Mouse (Mus musculus): ENCODE data around the gene Tbpl2. TPM values are rescaled to one million over a fixed set of nuclear protein-coding genes. Genes with fewer than 3 reads are reported as not detected.

The Tbpl2 gene
- not detected in 2 replicates for polyA plus RNA-seq (2015; fragmentation: Nextera tagmentation; extraction: Ambion mirVana)

DNA sequence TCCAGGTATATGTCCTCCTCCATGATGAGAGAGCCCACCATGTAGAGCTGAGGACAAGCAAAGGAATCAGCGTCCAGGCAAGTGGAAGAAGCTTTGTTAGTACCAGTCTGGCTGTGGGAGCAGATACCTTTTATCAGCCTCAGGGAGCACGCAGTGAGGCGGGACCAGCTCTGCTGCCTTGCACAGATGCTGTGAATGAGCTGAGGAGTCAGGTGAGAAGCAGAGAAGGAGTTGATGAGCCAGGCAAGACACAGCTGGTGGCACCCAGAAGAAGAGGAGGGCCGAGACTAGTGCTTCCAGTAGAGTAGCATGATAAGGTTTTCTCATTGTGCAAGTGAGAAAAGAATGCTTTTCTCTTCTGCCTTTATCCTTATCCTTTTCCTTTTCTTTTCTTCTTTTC is at the start of gene Tbpl2:
TSS of gene Tbpl2 (minus strand) at position 101 of the 400 bp plus-strand sequence.
- no peaks in the 10 kb centered on the region for H3K27me3 ChIP-seq
- H3K27ac ChIP-seq = no peak within 1 kb of the TSS
- H3K9me3 ChIP-seq = no peaks in the 10 kb centered on the region
- ATAC-seq (ENCODE audit: low FRiP score) = no peak
- WGBS = 83% methylated on average over 4 of the region's 4 CpGs
- no peaks in the 10 kb centered on the region for H3K4me1 ChIP-seq (replicated peaks)
- no peak within 1 kb of the TSS for H3K4me2 ChIP-seq
- no peak within 1 kb of the TSS for H3K9ac ChIP-seq
- no peak within 1 kb of the TSS for H3K4me3 ChIP-seq
- H3K36me3 ChIP-seq = no peaks in the 10 kb centered on the region

DNA sequence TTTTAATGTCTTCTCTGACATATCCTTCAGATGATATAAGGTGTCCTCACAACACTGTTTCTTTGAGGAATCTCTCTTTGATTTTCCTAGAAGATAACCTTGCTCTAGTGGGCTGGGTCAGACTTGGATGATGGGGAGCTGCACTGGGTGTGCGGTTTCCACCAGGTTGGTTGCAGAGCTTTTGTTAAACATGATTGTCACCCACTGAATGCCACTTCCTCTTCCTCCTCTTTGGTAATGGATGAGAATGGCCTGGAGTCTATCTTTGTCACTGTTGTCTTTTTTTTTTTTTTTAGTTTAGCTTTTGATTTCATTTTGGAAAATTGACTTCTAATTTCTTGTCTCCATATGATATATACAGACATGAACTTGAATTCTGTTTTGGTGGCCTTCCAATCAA is 38.0 kb upstream of the Tbpl2 start:
- 83% methylated on average over 1 of the region's 1 CpGs for WGBS
- Histone ChIP-seq H3K4me1 (replicated peaks) (no peaks in the 10 kb centered on the region), H3K36me3 (no peaks in the 10 kb centered on the region), H3K4me2 (no peak overlapping the region), H3K27ac (no peak overlapping the region), H3K9me3 (no peaks in the 10 kb centered on the region), H3K27me3 (no peaks in the 10 kb centered on the region), H3K9ac (no peak overlapping the region), H3K4me3 (no peak overlapping the region)
- no peak for ATAC-seq (ENCODE audit: low FRiP score)

DNA sequence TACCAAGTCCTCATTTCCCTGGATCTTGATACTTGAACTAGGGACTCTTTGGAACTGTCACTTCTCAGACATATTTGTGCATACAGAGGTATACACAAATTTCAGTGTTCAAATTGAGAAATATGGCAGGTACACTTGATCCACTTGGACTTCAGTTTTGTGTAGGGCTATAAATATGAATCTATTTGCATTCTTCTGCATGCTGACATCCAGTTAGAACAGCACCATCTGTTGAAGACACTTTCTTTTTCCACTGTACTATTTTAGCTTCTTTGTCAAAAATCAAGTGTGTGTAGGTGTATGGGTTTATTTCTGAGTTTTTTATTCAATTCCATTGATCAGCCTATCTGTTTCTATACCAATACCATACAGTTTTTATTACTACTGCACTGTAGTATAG is 12.7 kb upstream of the Tbpl2 start:
- H3K4me1 ChIP-seq (replicated peaks) = no peaks in the 10 kb centered on the region
- no peaks in the 10 kb centered on the region for H3K9me3 ChIP-seq
- no peak overlapping the region for H3K4me3 ChIP-seq
- no peak overlapping the region for H3K9ac ChIP-seq
- no peak overlapping the region for H3K27ac ChIP-seq
- ATAC-seq (ENCODE audit: low FRiP score) = no peak
- no peak overlapping the region for H3K4me2 ChIP-seq
- H3K36me3 ChIP-seq = no peaks in the 10 kb centered on the region
- H3K27me3 ChIP-seq = no peaks in the 10 kb centered on the region

DNA sequence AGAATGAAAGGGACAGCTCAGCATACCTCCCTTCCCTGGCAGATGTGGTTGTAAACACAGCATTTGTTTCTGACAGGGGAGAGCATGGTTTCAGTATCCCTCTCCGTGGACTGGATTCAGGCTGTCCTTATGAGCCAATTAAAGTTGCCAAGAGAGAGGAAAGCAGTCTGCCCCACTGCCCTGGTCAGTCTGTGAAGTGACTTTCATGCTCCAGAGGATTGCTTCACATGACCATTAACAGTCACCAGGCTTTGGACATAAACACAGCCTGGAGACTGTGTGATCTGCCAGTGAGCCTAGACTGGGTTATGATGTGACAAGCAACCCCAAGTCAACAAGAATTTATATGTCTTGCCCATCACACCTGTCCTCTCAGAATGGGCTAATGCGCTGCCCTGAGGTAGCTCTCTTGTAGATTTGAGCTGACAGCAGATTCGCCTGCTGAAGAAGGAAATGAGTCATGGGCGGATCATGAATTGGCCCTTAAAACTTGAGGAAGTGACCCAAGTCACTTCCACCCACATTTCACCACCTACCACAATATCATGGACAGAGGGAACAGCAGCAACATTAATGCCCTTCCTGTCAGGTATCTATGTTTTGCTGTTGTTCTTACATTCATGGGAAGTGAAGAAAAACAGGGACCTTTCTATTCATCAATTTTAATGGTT is 7.4 kb upstream of the Tbpl2 start:
- Histone ChIP-seq H3K36me3 (no peaks in the 10 kb centered on the region), H3K4me2 (no peak overlapping the region), H3K9ac (no peak overlapping the region), H3K9me3 (no peaks in the 10 kb centered on the region), H3K4me1 (replicated peaks) (no peaks in the 10 kb centered on the region), H3K27ac (no peak overlapping the region), H3K27me3 (no peaks in the 10 kb centered on the region), H3K4me3 (no peak overlapping the region)
- whole genome bisulfite sequencing = 88% methylated on average over 4 of the region's 4 CpGs
- ATAC-seq (ENCODE audit: low FRiP score) = no peak

DNA sequence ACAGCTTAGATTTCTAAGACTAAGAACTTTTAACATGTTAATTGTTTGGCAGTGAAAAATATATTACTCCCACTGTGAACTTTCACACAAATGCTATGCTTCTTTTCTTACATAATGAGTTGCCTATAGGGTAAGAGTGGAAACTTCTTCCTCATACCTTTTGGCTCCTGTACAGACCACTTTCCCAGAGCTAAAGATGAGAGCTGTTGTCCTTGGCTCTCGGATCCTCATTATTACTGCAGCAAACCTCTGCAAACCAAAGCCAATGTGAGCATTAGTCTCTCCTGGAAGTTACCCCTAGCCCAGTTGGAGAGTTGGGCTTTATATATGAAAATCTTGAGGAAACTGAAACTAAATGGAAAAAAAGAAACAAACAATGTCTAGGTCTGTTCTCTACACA is 5.5 kb downstream of the Tbpl2 start:
- WGBS = 92% methylated on average over 1 of the region's 1 CpGs
- no peaks in the 10 kb centered on the region for H3K36me3 ChIP-seq
- H3K4me2 ChIP-seq = no peak overlapping the region
- no peaks in the 10 kb centered on the region for H3K4me1 ChIP-seq (replicated peaks)
- no peak overlapping the region for H3K9ac ChIP-seq
- ATAC-seq (ENCODE audit: low FRiP score) = no peak
- H3K4me3 ChIP-seq = no peak overlapping the region
- H3K27me3 ChIP-seq = no peaks in the 10 kb centered on the region
- H3K9me3 ChIP-seq = no peaks in the 10 kb centered on the region
- no peak overlapping the region for H3K27ac ChIP-seq

DNA sequence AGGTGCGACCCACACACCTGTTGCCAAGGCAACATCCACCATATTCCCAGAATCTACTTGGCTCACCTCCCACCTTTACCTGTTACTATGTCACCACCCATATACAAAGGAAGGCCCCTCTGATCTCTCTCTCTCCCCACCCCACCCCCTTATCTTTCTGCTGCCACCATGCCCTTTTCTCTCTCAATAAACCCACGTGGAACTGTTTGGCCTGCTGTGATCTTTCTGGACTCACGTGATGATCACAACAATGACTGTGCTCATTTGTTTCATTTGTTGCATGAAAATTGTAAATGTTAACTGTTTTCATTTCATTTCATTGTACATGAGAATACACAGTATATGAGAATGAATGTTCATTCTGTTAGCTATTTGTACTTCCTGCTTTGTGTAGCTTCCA is 45.9 kb downstream of the Tbpl2 start:
- WGBS = 83% methylated on average over 3 of the region's 3 CpGs

DNA sequence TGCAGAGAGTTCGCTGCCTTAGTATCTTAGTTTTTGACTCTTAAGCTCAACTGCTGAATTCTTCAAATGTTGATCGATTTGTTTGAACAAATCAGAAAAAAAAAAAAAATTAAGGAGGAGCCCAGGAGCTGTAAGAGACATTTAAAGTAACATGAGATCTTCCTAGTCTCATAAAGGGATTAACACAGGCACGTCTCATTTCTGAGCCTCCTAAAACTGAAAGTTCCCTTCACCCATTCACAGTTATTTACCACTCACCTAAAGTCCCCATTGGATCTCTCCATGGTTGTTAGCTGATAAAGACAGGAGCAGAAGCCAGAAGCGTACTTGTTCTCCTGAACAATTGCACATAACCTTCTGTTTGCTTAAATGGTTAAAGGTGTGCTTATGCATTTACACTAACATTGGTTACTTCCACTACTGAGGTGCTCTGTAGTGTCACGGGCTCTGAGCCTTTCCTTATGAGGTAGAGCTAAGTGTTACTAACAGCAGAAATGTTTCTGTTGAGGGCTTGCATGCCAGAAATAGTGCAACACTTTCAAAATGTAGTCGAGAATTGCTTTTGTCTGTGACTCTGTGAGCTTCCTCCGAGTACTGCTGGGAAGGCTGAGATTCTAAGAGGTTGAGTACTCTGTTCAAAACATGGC is 46.9 kb downstream of the Tbpl2 start, which contains the start of gene Hnmt:
TSS of gene Hnmt (minus strand) at position 51 of the 647 bp plus-strand sequence.
- H3K4me2 ChIP-seq = peak within 1 kb of the TSS; percentile 58
- H3K36me3 ChIP-seq = no peaks in the 10 kb centered on the region
- peak within 1 kb of the TSS; percentile 43 for H3K4me3 ChIP-seq
- H3K4me1 ChIP-seq (replicated peaks) = peaks cover 10% of the 10 kb centered on the region
- H3K9ac ChIP-seq = peak within 1 kb of the TSS; percentile 63
- H3K9me3 ChIP-seq = no peaks in the 10 kb centered on the region
- 56% methylated on average over 7 of the region's 7 CpGs for WGBS
- no peak for ATAC-seq (ENCODE audit: low FRiP score)
- H3K27ac ChIP-seq = peak within 1 kb of the TSS; percentile 73
- H3K27me3 ChIP-seq = no peaks in the 10 kb centered on the region

More for the DNA sequence above, 45.9 kb downstream of the Tbpl2 start:
- ATAC-seq (ENCODE audit: low FRiP score) = no peak
- Histone ChIP-seq H3K4me1 (replicated peaks) (peaks cover 10% of the 10 kb centered on the region), H3K4me2 (no peak overlapping the region), H3K9ac (no peak overlapping the region), H3K27ac (no peak overlapping the region), H3K36me3 (no peaks in the 10 kb centered on the region), H3K4me3 (no peak overlapping the region), H3K27me3 (no peaks in the 10 kb centered on the region), H3K9me3 (no peaks in the 10 kb centered on the region)

DNA sequence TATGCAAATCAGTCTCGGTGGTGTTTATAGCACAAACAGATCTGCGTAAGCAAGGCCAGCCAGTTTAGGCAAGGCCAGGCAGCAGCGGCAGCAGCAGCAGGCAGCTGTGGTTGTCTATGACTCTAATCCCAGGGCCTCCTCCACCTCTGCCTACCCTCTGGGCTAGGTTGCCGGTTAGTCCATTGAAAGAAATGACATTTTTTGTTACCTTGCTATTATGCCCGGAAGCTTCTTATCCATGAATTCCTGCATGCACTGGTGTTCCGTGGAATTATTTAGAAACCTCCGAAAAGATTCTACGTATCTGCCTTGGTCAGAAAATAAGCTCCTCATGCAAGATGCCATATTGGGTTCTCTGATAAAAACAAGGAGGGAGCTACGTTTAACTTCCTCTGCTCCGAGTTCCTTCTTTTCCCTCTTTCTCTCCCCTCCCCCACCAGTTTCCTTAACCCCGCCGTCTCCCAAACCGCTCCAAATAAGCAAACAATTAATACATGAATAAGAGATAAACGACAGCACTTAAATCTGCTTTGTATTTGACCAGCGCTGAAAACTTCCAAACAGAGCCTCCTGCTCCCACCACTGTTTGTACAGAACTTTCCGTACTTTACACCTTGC is 47.8 kb downstream of the Tbpl2 start:
- peak overlapping the region; percentile 63 for H3K9ac ChIP-seq
- ATAC-seq (ENCODE audit: low FRiP score) = peak; percentile 93
- H3K9me3 ChIP-seq = no peaks in the 10 kb centered on the region
- H3K4me2 ChIP-seq = peak overlapping the region; percentile 58
- no peaks in the 10 kb centered on the region for H3K36me3 ChIP-seq
- H3K4me1 ChIP-seq (replicated peaks) = peaks cover 10% of the 10 kb centered on the region
- H3K27ac ChIP-seq = peak overlapping the region; percentile 73
- 10% methylated on average over 16 of the region's 16 CpGs for WGBS
- peak overlapping the region; percentile 43 for H3K4me3 ChIP-seq
- no peaks in the 10 kb centered on the region for H3K27me3 ChIP-seq

DNA sequence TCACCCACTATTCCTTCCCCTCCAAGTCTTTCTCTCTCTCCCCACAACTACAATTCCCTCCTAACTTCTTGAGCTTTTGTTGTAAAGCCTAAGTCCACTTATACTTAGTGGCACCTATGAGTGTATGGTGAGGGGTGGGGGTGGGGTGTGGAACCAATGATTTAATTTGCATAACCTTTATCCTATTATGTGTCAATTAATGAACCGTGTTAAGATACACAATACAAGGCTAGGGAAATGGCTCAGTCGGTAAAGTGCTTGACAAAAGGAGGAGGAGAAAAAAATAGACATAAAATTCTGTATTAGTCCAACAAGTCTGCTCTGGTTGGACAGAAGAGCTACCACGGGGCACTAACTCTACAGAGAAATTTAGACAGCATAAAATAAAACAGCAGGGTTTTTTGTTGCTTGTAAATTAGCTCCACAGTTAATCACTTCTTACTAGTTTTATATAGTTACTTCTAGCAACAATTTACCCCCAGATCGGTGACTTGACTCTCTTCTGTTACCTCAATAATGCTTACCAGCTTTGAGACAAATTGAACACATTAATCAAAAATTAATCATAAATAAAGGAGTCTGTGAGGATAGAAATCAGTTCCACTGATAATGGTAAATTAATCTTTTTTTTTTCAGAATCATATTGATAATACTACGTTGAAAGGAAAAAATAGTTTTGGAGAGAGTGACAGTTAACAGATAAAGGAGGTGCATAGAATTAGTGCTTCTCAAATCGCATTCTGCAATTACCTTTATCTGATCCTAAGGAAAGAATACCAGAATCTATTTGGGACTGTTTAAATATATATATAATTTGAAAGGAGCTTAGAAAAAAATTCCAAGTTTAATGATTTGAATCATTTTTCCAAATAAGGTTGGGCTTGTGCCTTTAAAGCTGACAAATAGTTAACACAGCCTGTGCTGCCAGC is 48.6 kb downstream of the Tbpl2 start:
- H3K9me3 ChIP-seq = no peaks in the 10 kb centered on the region
- 17% methylated on average over 6 of the region's 6 CpGs for WGBS
- peak overlapping the region; percentile 58 for H3K4me2 ChIP-seq
- no peaks in the 10 kb centered on the region for H3K36me3 ChIP-seq
- H3K27ac ChIP-seq = peak overlapping the region; percentile 73; the same call in 1 of the 2 replicates
- H3K4me1 ChIP-seq (replicated peaks) = peaks cover 10% of the 10 kb centered on the region
- peak overlapping the region; percentile 43 for H3K4me3 ChIP-seq
- peak; percentile 70 for ATAC-seq (ENCODE audit: low FRiP score)
- H3K9ac ChIP-seq = peak overlapping the region; percentile 63
- no peaks in the 10 kb centered on the region for H3K27me3 ChIP-seq

DNA sequence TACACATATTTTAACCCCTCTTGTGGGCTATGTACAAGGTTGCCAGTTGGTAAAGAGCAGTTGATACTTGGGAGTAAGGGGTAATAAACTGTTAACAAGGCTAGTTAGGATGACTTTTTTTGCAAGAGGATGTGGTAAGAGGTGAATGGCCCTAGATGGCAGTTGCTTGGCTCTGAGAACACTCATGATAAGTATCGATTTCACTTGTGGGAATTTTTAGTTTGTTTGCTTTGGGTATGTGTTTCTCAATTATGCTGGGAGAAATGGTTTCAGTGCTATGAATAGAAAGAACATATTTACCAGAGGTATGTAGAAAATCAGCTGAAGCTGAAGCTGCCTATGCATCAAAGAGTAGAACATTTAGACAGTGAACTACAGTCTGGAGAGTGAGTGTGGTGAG is 53.5 kb downstream of the Tbpl2 start:
- Histone ChIP-seq H3K4me1 (replicated peaks) (0 out of 2 replicates have a peak, but pooled peaks cover 2% of the 10 kb centered on the region), H3K27ac (no peak overlapping the region), H3K9me3 (no peaks in the 10 kb centered on the region), H3K4me3 (no peak overlapping the region), H3K9ac (no peak overlapping the region), H3K36me3 (no peaks in the 10 kb centered on the region), H3K27me3 (no peaks in the 10 kb centered on the region), H3K4me2 (no peak overlapping the region)
- WGBS = 95% methylated on average over 1 of the region's 1 CpGs
- ATAC-seq (ENCODE audit: low FRiP score) = no peak

DNA sequence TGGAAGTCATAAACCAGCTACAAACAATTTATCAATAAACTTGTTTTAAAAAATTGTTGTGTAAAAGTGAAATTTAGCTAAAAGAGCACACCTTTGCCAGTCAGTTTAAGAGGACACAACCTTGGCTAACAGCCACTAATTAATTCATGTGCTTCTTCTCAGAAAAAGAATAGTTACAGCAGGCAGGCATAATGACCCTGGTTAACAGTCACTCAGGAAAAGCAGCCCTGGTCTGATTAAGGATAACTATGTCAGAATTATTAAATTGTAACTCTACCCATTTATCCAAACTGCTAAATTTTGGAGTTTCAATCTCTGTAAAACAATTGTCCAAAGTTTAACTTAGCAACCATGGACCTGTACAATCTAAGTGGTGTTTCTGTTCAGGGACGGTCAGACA is 55.9 kb downstream of the Tbpl2 start:
- H3K9ac ChIP-seq = no peak overlapping the region
- H3K9me3 ChIP-seq = no peaks in the 10 kb centered on the region
- no peaks in the 10 kb centered on the region for H3K4me1 ChIP-seq (replicated peaks)
- no peak overlapping the region for H3K27ac ChIP-seq
- H3K36me3 ChIP-seq = no peaks in the 10 kb centered on the region
- H3K27me3 ChIP-seq = no peaks in the 10 kb centered on the region
- 89% methylated on average over 1 of the region's 1 CpGs for WGBS
- no peak for ATAC-seq (ENCODE audit: low FRiP score)
- H3K4me2 ChIP-seq = no peak overlapping the region
- H3K4me3 ChIP-seq = no peak overlapping the region

All from hindbrain, embryonic 13.5 days (tissue).